Mouse (Mus musculus) heart, postnatal 4 days (tissue): ENCODE results near the gene Dync1li1. TPM values are rescaled to one million over a fixed set of nuclear protein-coding genes. Genes with fewer than 3 reads are reported as not detected.

Experiments used
- total RNA-seq, 2 experiments: library from RNA; stranded (reverse); gene quantifications; 2 replicates each; pipeline ENCODE4 v1.2.3; 2021

Dync1li1 gene
- total RNA-seq, 2 experiments from 2014 or later: 77.0 to 77.2 TPM

Other genes with a start within 250 kb of the Dync1li1 start
- not detected for gene Ccr4, start 183.9 kb upstream of the Dync1li1 start, total RNA-seq
- not detected for gene C130032M10Rik, start 173.1 kb upstream of the Dync1li1 start, total RNA-seq
- not detected for gene Trim71, start 124.4 kb upstream of the Dync1li1 start, total RNA-seq
- gene Cnot10, start 48.6 kb upstream of the Dync1li1 start, total RNA-seq: 10 to 100 TPM; 30.8 to 31.3 TPM
- gene Cmtm6, start 42.3 kb downstream of the Dync1li1 start, total RNA-seq: 10 to 100 TPM; 32.5 to 33.6 TPM
- 10 to 100 TPM; 44.0 to 47.2 TPM for gene Cmtm7, start 93.1 kb downstream of the Dync1li1 start, total RNA-seq
- gene Cmtm8, start 155.4 kb downstream of the Dync1li1 start, total RNA-seq: 1 to 10 TPM; 8.7 to 9.8 TPM
- 10 to 100 TPM; 26.3 to 28.0 TPM for gene Gpd1l, start 245.2 kb downstream of the Dync1li1 start, total RNA-seq